In genomic region chr1:120602031-120602730, GRCm38 (mm10) we compare ENCODE assay signal across 9 mouse cellular contexts. TPM values are rescaled to one million over a fixed set of nuclear protein-coding genes. Genes with fewer than 3 reads are reported as not detected.
DNase-seq lines count a peak whose midpoint lies in the region; ATAC-seq and TF ChIP-seq lines count a peak whose summit lies in the region.
"Had no signal": no experiment of that assay in that cellular context is flagged by ENCODE, and none has a peak within 500 bp of the region (broad histone marks: within the 10 kb centered on the region; RNA-seq: fewer than 3 reads in every experiment).

TSS of gene En1 (plus strand) at chr1:120602418.

- peak within 1 kb of the TSS; percentile 75 for H3K4me2 ChIP-seq in heart, postnatal 0 days (ENCODE audit: low read depth, low read length)
- peak within 1 kb of the TSS; percentile 40; the same call in 1 of the 2 replicates for H3K4me2 ChIP-seq in liver, embryonic 14.5 days (ENCODE audit: low read depth)

- H3K4me1 ChIP-seq in spleen, adult 2 months (ENCODE audit: control insufficient read depth, insufficient read depth, insufficient read length): peaks cover 17% of the 10 kb centered on the region
- peaks cover 13% of the 10 kb centered on the region; the same call in 1 of the 2 replicates for H3K4me1 ChIP-seq in heart, postnatal 0 days (ENCODE audit: control insufficient read depth, insufficient read depth)
- H3K4me1 ChIP-seq in liver, embryonic 14.5 days (replicated peaks; ENCODE audit: control insufficient read depth in 2 of 2, insufficient read depth in 2 of 2, low read length in 1 of 2): no peaks in the 10 kb centered on the region

- H3K27ac ChIP-seq in spleen, adult 2 months (ENCODE audit: insufficient read depth, low read length): no peak within 1 kb of the TSS
- no peak within 1 kb of the TSS for H3K27ac ChIP-seq in heart, postnatal 0 days (ENCODE audit: low read depth)
- no peak within 1 kb of the TSS for H3K27ac ChIP-seq in liver, embryonic 14.5 days

- no peaks in the 10 kb centered on the region for H3K36me3 ChIP-seq in spleen, adult 2 months (ENCODE audit: control insufficient read depth, insufficient read depth, low read length)
- H3K36me3 ChIP-seq in heart, postnatal 0 days (replicated peaks; ENCODE audit: control insufficient read depth, insufficient read depth, low read length): no peaks in the 10 kb centered on the region
- no peaks in the 10 kb centered on the region for H3K36me3 ChIP-seq in liver, embryonic 14.5 days (replicated peaks; ENCODE audit: control insufficient read depth, insufficient read depth, low read depth)

- 3% methylated on average over 35 of the region's 35 CpGs for WGBS in spleen, adult 2 months
- WGBS in heart, postnatal 0 days: 1% methylated on average over 35 of the region's 35 CpGs
- 2% methylated on average over 35 of the region's 35 CpGs for WGBS in liver, embryonic 14.5 days (ENCODE audit: insufficient replicate concordance)

- no peak for TF ChIP-seq CTCF in spleen, adult 2 months (IDR thresholded peaks at IDR 0.05; ENCODE audit: extremely low read depth, insufficient read depth, insufficient read length, insufficient replicate concordance)
- no peak for TF ChIP-seq CTCF in heart, postnatal 0 days (IDR thresholded peaks at IDR 0.05; ENCODE audit: low read depth)
- no peak for TF ChIP-seq CTCF in liver, embryonic 14.5 days (IDR thresholded peaks at IDR 0.05; ENCODE audit: low read depth)

- no peak for ATAC-seq in heart, postnatal 0 days (ENCODE audit: insufficient read depth, low read depth)
- no peak for ATAC-seq in liver, embryonic 14.5 days (ENCODE audit: insufficient read depth)

- no peak within 1 kb of the TSS for H3K9ac ChIP-seq in heart, postnatal 0 days (replicated peaks; ENCODE audit: low read depth, low read length)
- no peak within 1 kb of the TSS for H3K9ac ChIP-seq in liver, embryonic 14.5 days (replicated peaks)

- H3K9me3 ChIP-seq in heart, postnatal 0 days (replicated peaks; ENCODE audit: control insufficient read depth, low read length): no peaks in the 10 kb centered on the region
- no peaks in the 10 kb centered on the region for H3K9me3 ChIP-seq in liver, embryonic 14.5 days (ENCODE audit: control insufficient read depth, low read length)

- DNase-seq in spleen, adult 2 months (ENCODE audit: low read depth in 1 of 2, low spot score in 2 of 2): no peak
- no peak for DNase-seq in spleen, postnatal 14 days (ENCODE audit: low spot score in 2 of 2)
- DNase-seq in embryo, embryonic 10 days (ENCODE audit: low spot score): peak; percentile 84
- no peak for DNase-seq in heart, postnatal 0 days (ENCODE audit: low spot score)
- no peak for DNase-seq in liver, embryonic 14.5 days (ENCODE audit: low read depth in 3 of 3, low spot score in 3 of 3)
- DNase-seq in testis, postnatal 14 days (ENCODE audit: low spot score): peak; percentile 54
- DNase-seq in urinary bladder, adult 18-20 months (ENCODE audit: low spot score in 2 of 2): no peak
- no peak for DNase-seq in left cerebral cortex, adult 11 months (ENCODE audit: low spot score)

- H3K4me3 ChIP-seq in spleen, adult 2 months (ENCODE audit: extremely low read depth, insufficient read depth, insufficient read length): peak within 1 kb of the TSS; percentile 31; the same call in 1 of the 2 replicates
- H3K4me3 ChIP-seq in heart, postnatal 0 days (ENCODE audit: low read depth, low read length): peak within 1 kb of the TSS; percentile 51
- peak within 1 kb of the TSS in 1 of 2 experiments; percentile 27; a peak in 2 of 4 replicates for H3K4me3 ChIP-seq in liver, embryonic 14.5 days (ENCODE audit: insufficient read depth in 1 of 2, low read depth in 2 of 2, low read length in 2 of 2)

- TF ChIP-seq EP300 in heart, postnatal 0 days (IDR thresholded peaks at IDR 0.05; ENCODE audit: low read depth): no peak
- TF ChIP-seq EP300 in liver, embryonic 14.5 days (IDR thresholded peaks at IDR 0.05; ENCODE audit: low read depth): no peak

- TF ChIP-seq POLR2A in spleen, adult 2 months (IDR thresholded peaks at IDR 0.05; ENCODE audit: low read depth, low read length): no peak

- peaks cover 41% of the 10 kb centered on the region for H3K27me3 ChIP-seq in spleen, adult 2 months (ENCODE audit: control insufficient read depth, insufficient read depth, low read length)
- peaks cover 100% of the 10 kb centered on the region for H3K27me3 ChIP-seq in heart, postnatal 0 days (ENCODE audit: control insufficient read depth, insufficient read depth, low read length)
- H3K27me3 ChIP-seq in liver, embryonic 14.5 days (ENCODE audit: control insufficient read depth, insufficient read depth, low read length): peaks cover 96% of the 10 kb centered on the region

RNA-seq across cellular contexts. Expression of gene En1, which starts in this region (rescaled TPM):
- 0.02 TPM in 1 of 2 replicates, not detected in the other for polyA plus RNA-seq in spleen, adult 2 months (2012; rRNA removed)
- not detected in 2 replicates for total RNA-seq in heart, postnatal 0 days (2014; rRNA removed; ENCODE audit: low replicate concordance)
- not detected in 2 replicates for polyA plus RNA-seq in heart, postnatal 0 days (2015; fragmentation: Nextera tagmentation; extraction: Ambion mirVana)
- 0.01 TPM in 1 of 2 replicates, not detected in the other for polyA plus RNA-seq in liver, embryonic 14.5 days (2012; rRNA removed)
- not detected in 2 replicates for polyA plus RNA-seq in liver, embryonic 14.5 days (2014; fragmentation: Nextera tagmentation; extraction: Ambion mirVana)
- total RNA-seq: common myeloid progenitor, adult 5-6 weeks had no signal

Comparison
In these comparisons a context has a peak if more than half of its experiments do, and no peak if none do; other contexts are left out.
1. DNase-seq: peak in embryo, embryonic 10 days (single experiment) and testis, postnatal 14 days (single experiment); none in spleen, adult 2 months (0 of 2), spleen, postnatal 14 days (0 of 2), heart, postnatal 0 days (single experiment), liver, embryonic 14.5 days (0 of 3), urinary bladder, adult 18-20 months (0 of 2) and left cerebral cortex, adult 11 months (single experiment).